Mouse (Mus musculus): Measurements from ENCODE around the gene Exosc5. TPM values are rescaled to one million over a fixed set of nuclear protein-coding genes. Genes with fewer than 3 reads are reported as not detected.

Exosc5 gene
- total and polyA plus RNA-seq, 3 experiments: 109 to 134 TPM; not detected in 1

- no peaks in the 10 kb centered on the region for H3K9me3 ChIP-seq (replicated peaks; ENCODE audit: insufficient read depth, low read length)
- peaks cover 10 to 38% of the 10 kb centered on the region in 2 experiments for H3K36me3 ChIP-seq (ENCODE audit: control insufficient read depth in 1 of 2, insufficient read depth in 2 of 2, low read length in 2 of 2)
- H3K4me1 ChIP-seq (ENCODE audit: control insufficient read depth in 1 of 2, insufficient read depth in 2 of 2, low read length in 2 of 2): peaks cover 0 to 2% of the 10 kb centered on the region in 2 experiments; a peak in 1 of 4 replicates
- H3K4me3 ChIP-seq (ENCODE audit: control insufficient read depth in 1 of 2, insufficient read depth in 1 of 2, low read depth in 2 of 2, low read length in 2 of 2): no peak overlapping the region
- TF ChIP-seq RAD21 (IDR thresholded peaks at IDR 0.05; ENCODE audit: low read depth, low read length) (no peak), GATA1 (IDR thresholded peaks at IDR 0.05; ENCODE audit: low read depth, low read length) (no peak), USF2 (IDR thresholded peaks at IDR 0.05; ENCODE audit: borderline replicate concordance in 1 of 2, insufficient read depth in 1 of 2, low read depth in 1 of 2, low read length in 2 of 2) (no peak), ETS1 (IDR thresholded peaks at IDR 0.05; ENCODE audit: low read depth, low read length) (no peak), POLR2A (IDR thresholded peaks at IDR 0.05; ENCODE audit: control insufficient read depth in 1 of 2, insufficient read depth in 1 of 2, low read depth in 1 of 2, low read length in 2 of 2, poor library complexity in 1 of 2) (peak in 1 of 2 experiments; percentile 46; a peak in 1 of 4 replicates), USF1 (IDR thresholded peaks at IDR 0.05; ENCODE audit: low read depth, low read length) (no peak), ZMIZ1 (IDR thresholded peaks at IDR 0.05; ENCODE audit: low read depth, low read length) (no peak)
- no peaks in the 10 kb centered on the region for H3K27me3 ChIP-seq (ENCODE audit: control insufficient read depth in 1 of 2, insufficient read depth in 2 of 2, low read length in 2 of 2)
- H3K27ac ChIP-seq (ENCODE audit: control insufficient read depth, low read depth, low read length): no peak overlapping the region
- H3K79me2 ChIP-seq (ENCODE audit: control insufficient read depth, insufficient read depth, low read length, poor library complexity): peaks cover 22% of the 10 kb centered on the region
- DNase-seq (ENCODE audit: low read depth, low spot score): no peak
- H3K9ac ChIP-seq (ENCODE audit: control insufficient read depth, low read depth, low read length, poor library complexity, severe bottlenecking): no peak overlapping the region
Measured at GRCm38 (mm10) chr7:25699851-25700250, 40.9 kb downstream of the Exosc5 start.

GRCm38 (mm10) chr7:25700732-25701131, 41.8 kb downstream of the Exosc5 start:
- H3K79me2 ChIP-seq (ENCODE audit: control insufficient read depth, insufficient read depth, low read length, poor library complexity): peaks cover 16% of the 10 kb centered on the region
- peaks cover 0 to 2% of the 10 kb centered on the region in 2 experiments; a peak in 1 of 4 replicates for H3K4me1 ChIP-seq (ENCODE audit: control insufficient read depth in 1 of 2, insufficient read depth in 2 of 2, low read length in 2 of 2)
- TF ChIP-seq CTCF (IDR thresholded peaks at IDR 0.05 in 2 of 3, conservative IDR thresholded peaks at IDR 0.05 in 1 of 3; ENCODE audit: control insufficient read depth in 1 of 3, insufficient read depth in 1 of 3, low read depth in 2 of 3, low read length in 3 of 3, poor library complexity in 1 of 3, severe bottlenecking in 1 of 3): peak; percentile 45 to 65 (median 48)
- no peak for TF ChIP-seq ZKSCAN1 (IDR thresholded peaks at IDR 0.05; ENCODE audit: low read depth, low read length)
- DNase-seq (ENCODE audit: low read depth, low spot score): no peak
- H3K9me3 ChIP-seq (replicated peaks; ENCODE audit: insufficient read depth, low read length): no peaks in the 10 kb centered on the region
- peaks cover 17 to 33% of the 10 kb centered on the region in 2 experiments for H3K36me3 ChIP-seq (ENCODE audit: control insufficient read depth in 1 of 2, insufficient read depth in 2 of 2, low read length in 2 of 2)
- no peak overlapping the region for H3K4me3 ChIP-seq (ENCODE audit: control insufficient read depth in 1 of 2, insufficient read depth in 1 of 2, low read depth in 2 of 2, low read length in 2 of 2)
- H3K9ac ChIP-seq (ENCODE audit: control insufficient read depth, low read depth, low read length, poor library complexity, severe bottlenecking): no peak overlapping the region
- H3K27me3 ChIP-seq (ENCODE audit: control insufficient read depth in 1 of 2, insufficient read depth in 2 of 2, low read length in 2 of 2): no peaks in the 10 kb centered on the region
- no peak overlapping the region for H3K27ac ChIP-seq (ENCODE audit: control insufficient read depth, low read depth, low read length)

- Histone ChIP-seq H3K27ac (ENCODE audit: control insufficient read depth, low read depth, low read length) (no peak overlapping the region), H3K27me3 (ENCODE audit: control insufficient read depth in 1 of 2, insufficient read depth in 2 of 2, low read length in 2 of 2) (no peaks in the 10 kb centered on the region), H3K36me3 (ENCODE audit: control insufficient read depth in 1 of 2, insufficient read depth in 2 of 2, low read length in 2 of 2) (peaks cover 17 to 28% of the 10 kb centered on the region in 2 experiments), H3K4me3 (ENCODE audit: control insufficient read depth in 1 of 2, insufficient read depth in 1 of 2, low read depth in 2 of 2, low read length in 2 of 2) (no peak overlapping the region), H3K9ac (ENCODE audit: control insufficient read depth, low read depth, low read length, poor library complexity, severe bottlenecking) (no peak overlapping the region), H3K9me3 (replicated peaks; ENCODE audit: insufficient read depth, low read length) (no peaks in the 10 kb centered on the region), H3K4me1 (ENCODE audit: control insufficient read depth in 1 of 2, insufficient read depth in 2 of 2, low read length in 2 of 2) (peaks cover 0 to 2% of the 10 kb centered on the region in 2 experiments; a peak in 1 of 4 replicates), H3K79me2 (ENCODE audit: control insufficient read depth, insufficient read depth, low read length, poor library complexity) (peaks cover 13% of the 10 kb centered on the region)
- TF ChIP-seq POLR2AphosphoS5 (IDR thresholded peaks at IDR 0.05; ENCODE audit: borderline replicate concordance, low read depth, low read length) (no peak), MAFK (IDR thresholded peaks at IDR 0.05; ENCODE audit: borderline replicate concordance, low read depth, low read length) (no peak), SMC3 (IDR thresholded peaks at IDR 0.05; ENCODE audit: low read depth, low read length) (0 out of 2 replicates have a peak, but pooled peaks have one; percentile 19), KAT2A (conservative IDR thresholded peaks at IDR 0.05; ENCODE audit: low read depth, low read length) (no peak), ETS1 (IDR thresholded peaks at IDR 0.05; ENCODE audit: low read depth, low read length) (no peak), CTCF (IDR thresholded peaks at IDR 0.05 in 2 of 3, conservative IDR thresholded peaks at IDR 0.05 in 1 of 3; ENCODE audit: control insufficient read depth in 1 of 3, insufficient read depth in 1 of 3, low read depth in 2 of 3, low read length in 3 of 3, poor library complexity in 1 of 3, severe bottlenecking in 1 of 3) (peak; percentile 30 to 46 (median 40); a peak in 5 of 6 replicates), RAD21 (IDR thresholded peaks at IDR 0.05; ENCODE audit: low read depth, low read length) (peak; percentile 15), HCFC1 (IDR thresholded peaks at IDR 0.05; ENCODE audit: low read depth, low read length) (no peak), TBP (IDR thresholded peaks at IDR 0.05; ENCODE audit: low read depth, low read length) (no peak), ELF1 (IDR thresholded peaks at IDR 0.05; ENCODE audit: low read depth, low read length) (no peak), TCF12 (IDR thresholded peaks at IDR 0.05; ENCODE audit: low read depth, low read length) (no peak), MAX (IDR thresholded peaks at IDR 0.05; ENCODE audit: low read length) (no peak), USF1 (IDR thresholded peaks at IDR 0.05; ENCODE audit: low read depth, low read length) (no peak), POLR2A (IDR thresholded peaks at IDR 0.05; ENCODE audit: control insufficient read depth in 1 of 2, insufficient read depth in 1 of 2, low read depth in 1 of 2, low read length in 2 of 2, poor library complexity in 1 of 2) (0 out of 4 replicates have a peak, but pooled peaks of 1 of the 2 experiments have one; percentile 3), E2F4 (IDR thresholded peaks at IDR 0.05; ENCODE audit: borderline replicate concordance, low read depth, low read length) (no peak), MYC (IDR thresholded peaks at IDR 0.05; ENCODE audit: low read depth, low read length) (no peak), CHD1 (IDR thresholded peaks at IDR 0.05; ENCODE audit: low read depth, low read length) (no peak), MAZ (IDR thresholded peaks at IDR 0.05; ENCODE audit: low read depth, low read length) (no peak), EP300 (IDR thresholded peaks at IDR 0.05; ENCODE audit: low read depth in 1 of 2, low read length in 2 of 2) (no peak), USF2 (IDR thresholded peaks at IDR 0.05; ENCODE audit: borderline replicate concordance in 1 of 2, insufficient read depth in 1 of 2, low read depth in 1 of 2, low read length in 2 of 2) (no peak), SIN3A (IDR thresholded peaks at IDR 0.05; ENCODE audit: low read length) (no peak)
- peak; percentile 65 for DNase-seq (ENCODE audit: low read depth, low spot score)
Measured at GRCm38 (mm10) chr7:25702350-25702749, 43.4 kb downstream of the Exosc5 start.
